Comparison of ENCODE assay signal across 7 mouse cellular contexts in the genomic region with DNA sequence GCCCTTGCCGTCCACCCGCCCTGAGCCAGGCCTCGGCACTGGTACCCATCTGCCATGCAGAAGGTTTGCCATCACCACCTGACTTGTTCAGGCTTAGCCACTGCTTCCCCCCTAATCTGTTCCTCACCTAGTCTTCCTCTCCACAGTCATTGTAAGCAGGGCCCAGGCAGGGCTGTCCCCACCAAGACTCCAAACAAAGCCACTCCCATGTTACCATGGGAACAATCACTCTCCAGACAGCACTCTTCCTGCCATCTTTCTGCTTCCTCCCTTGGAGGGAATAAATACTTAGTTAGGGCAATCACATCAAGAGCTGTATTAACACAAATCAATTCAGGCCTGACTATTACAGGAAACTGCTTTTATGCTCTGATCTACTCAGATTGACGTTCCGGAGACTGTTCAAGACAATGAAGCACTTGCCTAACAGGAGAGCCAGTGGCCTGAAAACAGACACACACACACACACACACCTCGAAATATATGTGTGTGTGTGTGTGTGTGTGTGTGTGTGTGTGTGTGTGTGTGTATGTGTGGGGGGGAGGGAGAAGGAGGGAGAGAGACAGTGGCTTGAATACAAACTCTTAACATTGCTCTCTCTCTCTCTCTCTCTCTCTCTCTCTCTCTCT. TPM values are rescaled to one million over a fixed set of nuclear protein-coding genes. Genes with fewer than 3 reads are reported as not detected.
DNase-seq lines count a peak whose midpoint lies in the region; ATAC-seq and TF ChIP-seq lines count a peak whose summit lies in the region.

No protein-coding gene starts in this region.

- peak; percentile 17 for DNase-seq in brain, adult 2 months (ENCODE audit: low read depth, low spot score)
- DNase-seq in forebrain, embryonic 14.5 days (ENCODE audit: low spot score) = peak; percentile 81
- DNase-seq in hindbrain, postnatal 0 days (ENCODE audit: low spot score) = peak; percentile 27
- peak; percentile 70 for DNase-seq in lung, postnatal 10 days
- DNase-seq in stomach, postnatal 0 days (ENCODE audit: low spot score) = peak; percentile 69
- no peak for DNase-seq in cerebellum, postnatal 25 days
- no peak for DNase-seq in cerebellum, adult 18-20 months

- H3K4me1 ChIP-seq in forebrain, embryonic 14.5 days (ENCODE audit: control insufficient read depth, insufficient read depth, low read length) = peaks cover 6% of the 10 kb centered on the region
- no peaks in the 10 kb centered on the region for H3K4me1 ChIP-seq in hindbrain, postnatal 0 days (ENCODE audit: insufficient read depth, low read length)
- H3K4me1 ChIP-seq in stomach, postnatal 0 days (replicated peaks; ENCODE audit: control insufficient read depth, insufficient read depth) = no peaks in the 10 kb centered on the region

- H3K9ac ChIP-seq in forebrain, embryonic 14.5 days (ENCODE audit: low read length) = no peak overlapping the region
- no peak overlapping the region for H3K9ac ChIP-seq in hindbrain, postnatal 0 days (replicated peaks; ENCODE audit: low read length)
- H3K9ac ChIP-seq in stomach, postnatal 0 days (ENCODE audit: low read length) = no peak overlapping the region

- no peaks in the 10 kb centered on the region for H3K27me3 ChIP-seq in forebrain, embryonic 14.5 days (replicated peaks; ENCODE audit: control insufficient read depth, insufficient read depth, low read length)
- no peaks in the 10 kb centered on the region for H3K27me3 ChIP-seq in hindbrain, postnatal 0 days (ENCODE audit: insufficient read depth, low read length)
- no peaks in the 10 kb centered on the region for H3K27me3 ChIP-seq in stomach, postnatal 0 days (ENCODE audit: control insufficient read depth, insufficient read depth, low read length)

- H3K9me3 ChIP-seq in forebrain, embryonic 14.5 days (replicated peaks; ENCODE audit: control insufficient read depth, low read length) = no peaks in the 10 kb centered on the region
- H3K9me3 ChIP-seq in hindbrain, postnatal 0 days (ENCODE audit: low read length) = no peaks in the 10 kb centered on the region
- H3K9me3 ChIP-seq in stomach, postnatal 0 days (ENCODE audit: control insufficient read depth, low read length) = no peaks in the 10 kb centered on the region

- no peaks in the 10 kb centered on the region for H3K36me3 ChIP-seq in forebrain, embryonic 14.5 days (ENCODE audit: control insufficient read depth, insufficient read depth, low read length)
- no peaks in the 10 kb centered on the region for H3K36me3 ChIP-seq in hindbrain, postnatal 0 days (ENCODE audit: insufficient read depth, low read length)
- H3K36me3 ChIP-seq in stomach, postnatal 0 days (ENCODE audit: control insufficient read depth, insufficient read depth, low read length) = no peaks in the 10 kb centered on the region

- H3K4me3 ChIP-seq in forebrain, embryonic 14.5 days (ENCODE audit: low read depth, low read length) = no peak overlapping the region
- no peak overlapping the region for H3K4me3 ChIP-seq in hindbrain, postnatal 0 days (ENCODE audit: low read length)
- no peak overlapping the region for H3K4me3 ChIP-seq in stomach, postnatal 0 days (ENCODE audit: low read depth, low read length)

- 0 out of 2 replicates have a peak overlapping the region, but pooled peaks have one; percentile 15 for H3K27ac ChIP-seq in forebrain, embryonic 14.5 days (ENCODE audit: low read depth, low read length)
- no peak overlapping the region for H3K27ac ChIP-seq in hindbrain, postnatal 0 days
- peak overlapping the region; percentile 58 for H3K27ac ChIP-seq in stomach, postnatal 0 days (replicated peaks)

- peak; percentile 93 for ATAC-seq in forebrain, embryonic 14.5 days
- ATAC-seq in hindbrain, postnatal 0 days = peak; percentile 86
- ATAC-seq in stomach, postnatal 0 days (ENCODE audit: low FRiP score, low TSS enrichment) = peak; percentile 81

- H3K4me2 ChIP-seq in forebrain, embryonic 14.5 days (ENCODE audit: low read length) = no peak overlapping the region
- no peak overlapping the region for H3K4me2 ChIP-seq in hindbrain, postnatal 0 days (ENCODE audit: low read depth, low read length)
- H3K4me2 ChIP-seq in stomach, postnatal 0 days (replicated peaks; ENCODE audit: low read depth) = no peak overlapping the region

- no peak for TF ChIP-seq EP300 in stomach, postnatal 0 days (optimal IDR thresholded peaks at IDR 0.05)

- 34% methylated on average over 6 of the region's 6 CpGs for WGBS in forebrain, embryonic 14.5 days
- WGBS in hindbrain, postnatal 0 days = 30% methylated on average over 6 of the region's 6 CpGs
- WGBS in stomach, postnatal 0 days = 30% methylated on average over 6 of the region's 6 CpGs

- no peak for TF ChIP-seq CTCF in hindbrain, postnatal 0 days (IDR thresholded peaks at IDR 0.05; ENCODE audit: low read depth)
- no peak for TF ChIP-seq CTCF in stomach, postnatal 0 days (IDR thresholded peaks at IDR 0.05; ENCODE audit: low read depth)

RNA-seq across cellular contexts. Expression of gene Agr2, which starts 10.9 kb away (rescaled TPM):
- polyA plus RNA-seq in forebrain, embryonic 14.5 days (2014; fragmentation: Nextera tagmentation; extraction: Ambion mirVana) = not detected in 2 replicates
- total RNA-seq in hindbrain, postnatal 0 days (2014; rRNA removed) = not detected in 2 replicates
- polyA plus RNA-seq in hindbrain, postnatal 0 days (2015; fragmentation: Nextera tagmentation; extraction: Ambion mirVana) = 0.25 TPM in 1 of 2 replicates, not detected in the other
- polyA plus RNA-seq in stomach, postnatal 0 days (2015; fragmentation: Nextera tagmentation; extraction: Ambion mirVana) = 1,362 and 1,533 TPM in 2 replicates

RNA-seq across cellular contexts. Expression of gene Agr3, which starts 56.4 kb away (rescaled TPM):
- polyA plus RNA-seq in forebrain, embryonic 14.5 days (2014; fragmentation: Nextera tagmentation; extraction: Ambion mirVana) = not detected in 2 replicates
- 1.6 TPM in 1 of 2 replicates, not detected in the other for total RNA-seq in hindbrain, postnatal 0 days (2014; rRNA removed)
- 0.24 and 0.67 TPM in 2 replicates for polyA plus RNA-seq in hindbrain, postnatal 0 days (2015; fragmentation: Nextera tagmentation; extraction: Ambion mirVana)
- polyA plus RNA-seq in stomach, postnatal 0 days (2015; fragmentation: Nextera tagmentation; extraction: Ambion mirVana) = 0.97 and 1.2 TPM in 2 replicates

Comparison
In these comparisons a context has a peak if more than half of its experiments do, and no peak if none do; other contexts are left out.
1. DNase-seq: peak in brain, adult 2 months (single experiment), forebrain, embryonic 14.5 days (single experiment), hindbrain, postnatal 0 days (single experiment), lung, postnatal 10 days (single experiment) and stomach, postnatal 0 days (single experiment); none in cerebellum, postnatal 25 days (0 of 2) and cerebellum, adult 18-20 months (0 of 2).
2. RNA of gene Agr2, which starts 10.9 kb away (polyA plus RNA-seq): 1,362 to 1,533 TPM in stomach, postnatal 0 days; 0.25 TPM in hindbrain, postnatal 0 days and not detected in forebrain, embryonic 14.5 days; every median in the first group is over 1,000 times any median in the second.
3. Peak in every context shown above with its lines, with median percentiles within 50 percentile points of each other: ATAC-seq.